Mouse (Mus musculus): ENCODE data around the gene Apopt1.

Gene Apopt1

DNA sequence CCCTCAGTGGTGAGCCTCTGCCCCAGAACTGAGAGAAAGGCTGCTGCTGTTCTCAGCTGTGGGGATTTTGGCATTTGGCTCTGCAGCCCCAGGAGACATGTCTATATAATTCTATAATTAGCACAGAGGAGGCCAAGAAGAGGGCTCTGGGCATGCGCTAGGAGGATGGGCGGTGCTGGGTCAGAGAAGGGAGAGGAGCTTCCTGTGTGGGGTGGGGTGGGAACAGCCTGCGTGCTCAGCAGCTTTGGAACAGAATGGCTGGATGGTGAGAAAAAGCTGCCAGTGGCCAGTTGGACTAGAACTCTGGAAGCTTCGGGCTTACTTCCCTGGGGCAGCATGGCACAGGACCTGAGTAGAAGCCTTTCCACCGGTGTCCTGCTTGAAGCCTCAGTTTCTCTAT is 33.0 kb downstream of the Apopt1 start:
- DNase-seq (ENCODE audit: low spot score): no peak

DNA sequence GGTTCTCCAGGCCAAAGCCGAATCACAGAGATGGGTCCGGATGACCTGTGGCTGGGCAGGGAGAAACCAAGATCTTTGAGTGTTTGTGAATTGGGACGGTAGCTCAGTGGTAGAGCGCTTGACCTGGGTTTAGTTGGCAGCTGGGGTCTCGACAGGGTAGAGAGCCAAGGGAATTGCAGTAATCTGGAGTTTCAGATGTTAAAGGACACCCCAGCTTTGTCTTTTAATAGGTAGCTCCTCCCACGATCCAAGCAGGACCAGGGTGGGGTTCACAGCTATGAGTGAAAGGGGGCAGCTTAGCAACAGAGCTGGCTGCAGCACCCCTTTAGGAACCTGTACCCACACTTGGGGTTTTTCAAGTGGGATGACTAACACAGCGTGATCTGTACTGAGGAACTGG is 34.4 kb downstream of the Apopt1 start:
- DNase-seq (ENCODE audit: low spot score): no peak

DNA sequence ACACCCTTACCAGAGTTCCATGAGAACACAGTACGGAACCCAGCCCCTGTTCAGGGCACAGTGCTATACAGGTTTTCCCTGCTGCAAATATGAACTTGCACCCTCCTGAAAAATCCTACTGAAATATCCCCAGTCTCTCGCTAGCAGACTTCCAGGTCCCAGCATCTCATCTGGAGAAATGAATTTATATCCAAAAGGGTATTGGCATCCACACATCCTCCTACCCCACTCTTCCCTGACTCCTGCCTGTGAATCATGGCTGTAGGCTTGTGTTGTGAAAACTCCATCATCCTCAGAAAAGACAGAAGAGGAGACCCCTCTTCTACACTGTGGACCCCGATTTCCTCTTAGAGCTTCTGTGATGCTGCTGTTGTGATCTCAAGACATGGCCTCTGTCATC is 37.7 kb downstream of the Apopt1 start:
- no peak for DNase-seq (ENCODE audit: low spot score)

DNA sequence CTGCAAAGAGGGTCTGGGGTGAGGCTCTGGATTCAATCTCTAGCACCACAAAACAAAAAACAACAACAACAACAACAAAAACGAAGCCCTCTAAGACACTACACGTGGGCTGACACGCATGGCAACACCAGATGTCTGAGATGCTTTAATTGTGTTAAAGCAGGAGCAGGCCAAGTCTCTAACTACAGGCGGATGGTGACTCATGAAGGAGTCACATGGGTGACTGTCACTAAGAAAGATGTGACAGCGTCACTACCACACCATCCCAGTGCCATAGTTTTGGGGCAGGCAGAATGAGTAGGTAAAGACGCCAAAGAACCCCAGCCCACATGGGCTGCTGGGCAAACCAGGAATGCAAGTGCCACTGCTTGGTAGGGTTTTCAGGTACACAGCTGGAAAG is 39.4 kb downstream of the Apopt1 start:
- no peak for DNase-seq (ENCODE audit: low spot score)

DNA sequence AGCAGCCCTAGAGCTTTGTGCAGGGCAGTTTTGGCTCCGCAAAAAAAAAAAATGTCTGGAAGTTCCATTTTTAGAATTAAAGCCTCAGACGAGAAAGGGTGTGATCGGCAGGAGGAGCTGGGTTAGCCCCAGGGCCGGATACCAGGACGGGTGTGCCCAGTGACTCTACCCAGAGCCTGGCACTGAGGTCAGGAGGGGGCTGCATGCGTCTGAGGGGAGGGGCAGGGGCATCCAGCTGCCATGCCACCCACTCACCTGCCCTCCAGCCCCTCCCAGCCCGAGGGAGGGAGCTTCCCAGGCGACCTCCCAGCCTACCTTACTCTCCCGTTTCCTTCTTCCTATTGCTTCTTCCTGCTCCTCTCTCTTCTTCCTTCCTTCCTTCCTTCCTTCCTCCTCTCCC is 40.3 kb downstream of the Apopt1 start:
- no peak for DNase-seq (ENCODE audit: low spot score)

DNA sequence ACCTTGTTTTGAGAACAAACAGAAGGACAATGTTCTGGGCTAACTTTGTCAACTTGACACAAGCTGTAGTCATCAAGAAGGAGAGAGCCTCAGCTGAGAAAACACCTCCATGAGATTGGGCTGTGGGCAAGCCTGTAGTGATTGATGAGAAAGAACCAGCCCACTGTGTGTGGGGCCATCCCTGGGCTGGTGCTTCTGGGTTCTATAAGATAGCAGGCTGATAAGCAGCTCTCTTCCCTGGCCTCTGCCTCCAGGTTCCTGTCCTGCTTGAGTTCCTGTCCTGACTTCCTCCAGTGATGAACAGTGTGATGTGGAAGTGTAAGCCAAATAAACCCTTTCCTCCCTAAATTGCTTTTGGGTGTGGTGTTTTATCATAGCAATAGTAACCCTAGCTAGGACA is 41.6 kb downstream of the Apopt1 start:
- no peak for DNase-seq (ENCODE audit: low spot score)

DNA sequence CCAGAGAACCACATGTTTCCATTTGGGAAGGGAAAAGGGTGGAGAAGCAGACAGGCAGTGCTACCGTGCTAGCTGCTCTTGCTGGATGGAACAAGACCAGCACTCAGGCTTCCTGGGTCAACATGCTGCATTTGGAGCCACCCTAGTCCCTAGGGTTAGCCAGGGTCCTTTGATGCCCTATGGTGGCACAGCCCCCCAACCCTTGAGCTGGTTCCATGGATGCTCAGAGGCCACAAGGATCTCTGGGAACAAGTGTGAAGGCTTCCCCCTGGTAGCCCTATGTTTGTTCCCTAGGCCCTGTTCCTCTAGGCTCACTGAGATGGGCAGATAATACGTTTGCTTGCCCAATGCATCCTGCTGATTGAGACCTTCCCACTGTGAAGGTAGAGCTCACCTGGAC is 42.2 kb downstream of the Apopt1 start:
- no peak for DNase-seq (ENCODE audit: low spot score)

DNA sequence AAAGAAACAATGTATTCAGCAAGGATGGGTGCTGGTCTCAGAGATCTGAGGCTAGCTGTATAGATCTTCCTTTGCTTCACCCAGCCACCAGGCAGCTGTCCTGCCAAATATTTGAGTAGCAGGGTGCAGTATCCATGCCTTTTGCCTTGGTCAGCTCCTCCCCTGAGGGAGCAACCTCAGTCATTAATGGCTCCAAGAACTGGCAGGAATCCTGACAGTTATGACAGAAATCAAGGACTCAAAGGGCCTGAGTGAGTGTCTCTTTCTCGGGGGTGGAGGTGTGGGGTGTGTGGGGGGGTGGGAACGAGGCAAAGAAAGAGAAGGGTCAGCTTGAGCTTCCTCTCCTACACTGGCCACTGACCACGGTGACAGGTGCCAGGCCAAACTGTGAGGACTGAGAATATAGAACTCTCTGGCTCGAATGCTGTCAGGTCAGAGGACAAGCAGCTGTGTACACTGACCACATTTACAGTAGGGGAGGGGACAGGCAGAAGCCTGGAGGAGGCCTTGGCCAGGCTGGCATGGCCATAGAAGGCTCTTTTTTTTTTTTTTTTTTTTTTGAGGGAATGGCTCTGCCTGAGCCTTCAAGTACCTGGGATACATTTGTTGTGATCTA is 43.1 kb downstream of the Apopt1 start:
- DNase-seq (ENCODE audit: low spot score): no peak

DNA sequence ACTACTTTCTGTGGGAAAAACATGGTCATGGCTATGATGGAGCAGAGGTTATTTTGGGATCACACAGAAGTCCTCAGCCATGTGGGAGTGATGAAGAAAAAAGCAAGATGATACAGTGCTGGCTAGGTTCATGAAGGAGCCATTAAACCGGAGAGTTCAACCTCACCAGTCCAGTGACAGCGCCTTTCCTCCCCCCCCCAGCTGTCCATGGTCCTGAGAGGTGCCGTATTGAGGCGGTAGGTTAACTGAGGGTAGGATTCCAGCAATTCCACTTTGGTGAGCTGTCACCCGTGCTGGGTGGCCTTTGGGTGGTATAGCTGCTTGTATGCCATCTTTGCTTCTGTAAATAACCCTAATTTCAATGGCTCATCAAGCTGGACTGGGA is 43.6 kb downstream of the Apopt1 start:
- DNase-seq (ENCODE audit: low spot score): no peak

DNA sequence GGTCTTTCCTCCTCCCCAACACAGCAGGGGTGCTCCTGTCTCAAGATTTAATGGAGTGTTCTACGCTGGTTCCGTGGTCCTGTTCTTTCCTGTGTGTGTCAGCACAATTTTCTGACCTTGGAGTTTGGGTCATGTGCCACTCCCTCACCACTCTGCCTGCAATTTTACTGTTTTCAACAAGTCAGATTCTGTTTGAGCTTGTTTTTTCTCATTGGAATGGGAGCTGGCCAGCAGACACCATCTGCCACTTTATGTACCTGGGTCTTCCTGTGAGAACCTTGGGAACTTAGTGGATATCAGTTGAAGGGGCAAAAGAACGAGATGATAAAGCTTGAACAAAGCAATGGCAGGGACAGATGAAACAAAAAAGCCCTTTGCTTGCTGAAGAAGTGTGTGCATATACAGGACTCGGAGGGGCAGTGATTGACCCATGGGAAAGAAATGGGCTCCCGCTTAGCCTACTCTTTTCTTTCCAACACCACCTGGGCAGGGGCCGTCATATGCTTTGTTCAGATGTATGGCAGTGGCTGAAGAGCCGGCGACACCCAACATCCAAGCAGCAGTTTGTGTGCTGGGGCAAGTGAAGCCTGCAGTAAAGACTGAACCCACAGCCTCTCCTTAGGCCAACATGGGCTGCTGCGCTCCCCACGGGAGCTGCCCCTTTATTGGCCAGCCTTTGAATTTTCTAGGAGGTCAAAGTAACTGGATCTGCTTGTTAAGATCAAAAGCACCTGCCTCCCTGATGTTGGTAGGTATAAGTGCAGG is 44.7 kb downstream of the Apopt1 start:
- no peak for DNase-seq (ENCODE audit: low spot score)

DNA sequence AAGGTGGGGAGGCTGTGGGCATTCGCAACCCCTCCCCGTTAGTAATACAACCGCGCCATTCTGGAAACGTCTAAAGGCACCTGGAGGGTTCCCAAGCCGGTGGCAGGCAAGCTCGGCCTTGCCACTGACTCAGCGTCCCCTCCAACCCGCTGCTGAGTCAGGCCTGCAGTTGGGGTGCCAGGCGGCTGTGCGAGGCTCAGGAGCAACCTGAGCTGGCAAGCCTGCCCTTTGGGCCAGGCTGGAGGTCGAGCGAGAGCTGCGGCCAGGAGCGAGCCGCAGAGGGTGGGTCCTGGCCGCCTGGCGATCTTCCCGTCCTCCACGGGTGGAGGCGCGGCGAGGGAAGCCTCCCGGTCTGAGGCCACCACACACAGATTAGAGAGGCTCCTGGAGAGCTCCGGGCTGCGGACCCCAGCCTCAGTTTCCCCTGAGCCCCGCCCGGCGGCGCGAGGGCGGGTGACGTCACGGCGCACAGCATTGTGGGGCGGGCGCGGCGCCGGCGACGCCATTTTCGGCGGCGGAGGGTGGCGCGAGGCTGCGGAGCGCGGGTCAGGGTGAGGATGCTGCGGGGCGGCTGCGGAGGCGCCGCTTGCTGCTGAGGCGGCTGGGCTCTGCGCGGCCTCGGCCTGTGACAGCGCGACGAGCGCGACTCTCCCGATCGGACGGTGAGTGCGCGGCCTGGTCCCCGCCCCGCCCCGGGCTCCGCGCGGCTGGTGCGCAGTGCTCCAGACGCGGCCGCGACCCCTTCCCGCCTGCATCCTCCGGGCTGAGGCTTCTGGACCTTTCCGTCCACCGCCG is 45.5 kb downstream of the Apopt1 start, which contains the start of gene Klc1:
TSS of gene Klc1 (plus strand) at position 469 of the 795 bp plus-strand sequence.
- peak; percentile 71 for DNase-seq (ENCODE audit: low spot score)

DNA sequence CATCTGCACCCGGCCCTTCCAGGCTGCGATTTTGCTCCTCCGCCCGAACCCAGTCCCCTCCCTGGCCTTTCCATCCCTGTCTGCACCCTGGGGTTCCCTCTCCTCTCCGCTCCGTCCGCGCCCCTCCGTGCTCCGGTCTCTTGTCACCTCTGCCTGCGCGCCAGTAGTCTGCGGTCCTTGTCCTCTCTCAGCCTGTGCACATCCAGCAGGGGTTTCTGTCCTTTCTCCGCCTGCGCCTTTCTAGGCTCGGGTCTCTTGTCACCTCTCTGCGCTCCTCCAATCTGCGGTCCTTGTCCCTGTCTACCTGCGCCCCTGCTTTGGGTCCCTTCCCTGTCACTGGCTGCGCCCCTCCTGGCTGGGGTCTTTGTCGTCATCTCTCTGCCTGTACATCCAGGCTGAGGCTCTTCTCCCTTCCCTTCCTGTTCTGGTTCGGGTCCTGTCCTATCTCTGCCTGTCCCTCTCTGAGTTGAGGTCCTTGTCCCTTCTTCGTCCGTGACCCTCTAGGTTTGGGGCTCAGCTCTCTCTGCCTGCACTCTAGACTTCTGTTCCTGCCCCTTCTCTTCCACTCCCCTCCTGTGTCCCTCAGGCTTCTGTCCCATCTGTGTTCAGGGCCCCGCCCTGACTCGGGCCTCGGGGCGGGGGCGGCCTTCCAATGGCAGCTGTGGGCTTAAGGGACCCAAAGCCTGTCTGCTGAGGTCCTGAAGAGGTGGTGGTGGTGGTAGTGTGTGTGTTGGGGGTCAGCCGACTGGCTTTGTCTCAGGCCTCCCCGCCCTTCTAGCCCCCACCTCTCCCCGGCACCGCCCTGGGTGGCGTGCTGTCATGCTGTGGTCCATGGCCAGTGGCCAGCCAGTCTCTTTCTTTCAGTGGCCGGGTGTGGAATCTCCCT is 46.4 kb downstream of the Apopt1 start:
- DNase-seq (ENCODE audit: low spot score): no peak

DNA sequence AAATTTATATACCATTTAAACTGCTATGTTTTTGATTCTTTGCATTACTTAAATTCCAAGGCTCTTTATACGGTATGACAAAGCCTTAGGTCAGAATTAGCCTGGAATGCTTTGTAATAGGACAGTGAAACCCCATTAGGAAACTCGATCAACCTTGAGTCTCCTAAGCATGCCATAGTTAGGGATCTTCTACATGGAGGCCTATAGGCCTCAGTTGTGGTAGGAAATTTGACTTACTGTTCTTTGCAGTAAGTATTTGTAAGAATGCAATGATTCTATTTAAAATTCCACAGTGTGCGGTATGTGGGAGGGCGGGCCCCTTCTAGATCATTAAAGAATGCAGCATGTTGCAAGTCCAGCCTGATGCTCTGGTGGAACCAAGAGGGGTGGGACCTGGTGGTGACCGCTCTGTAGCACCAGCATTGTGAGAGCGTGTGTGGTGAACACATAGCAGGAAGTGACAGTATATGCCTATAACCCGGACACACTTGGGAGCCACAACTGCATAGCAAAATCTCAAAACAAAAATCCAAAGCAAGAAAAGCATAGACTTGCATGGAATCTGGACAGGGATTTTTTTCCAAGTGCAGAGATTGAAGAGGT is 47.3 kb downstream of the Apopt1 start:
- DNase-seq (ENCODE audit: low spot score): no peak

DNA sequence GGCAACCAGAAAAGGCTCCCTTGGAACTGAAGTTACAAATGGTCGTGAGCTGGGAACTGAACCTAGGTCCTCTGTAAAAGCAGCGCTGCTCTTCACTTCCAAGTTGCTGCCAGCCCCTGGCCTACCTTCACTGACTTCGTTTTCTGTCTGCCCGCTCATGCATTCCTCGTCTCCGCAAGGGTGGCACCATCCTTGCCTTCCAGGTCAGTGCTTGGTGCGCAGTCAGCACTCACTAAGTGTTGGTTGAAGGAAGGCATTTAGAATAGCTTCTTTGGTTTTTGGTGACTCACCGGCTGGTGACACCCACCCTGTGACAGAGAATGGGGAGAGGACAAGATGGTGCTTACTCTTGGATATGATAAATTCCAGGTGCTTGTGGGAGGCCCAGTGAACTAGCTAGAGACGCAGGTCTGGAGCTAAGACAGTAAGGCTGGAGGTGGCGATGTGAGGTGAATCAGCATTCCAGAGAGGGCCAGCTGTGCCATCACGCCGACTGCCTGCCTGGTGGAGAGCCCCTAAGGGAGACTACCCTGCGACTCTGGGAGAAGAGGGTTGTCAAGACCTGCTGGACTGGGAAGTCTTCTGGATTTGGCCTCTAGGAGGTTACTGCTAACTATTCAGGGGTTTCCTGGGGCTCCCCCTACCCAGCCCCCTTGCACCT is 49.7 kb downstream of the Apopt1 start:
- DNase-seq (ENCODE audit: low spot score): no peak

DNA sequence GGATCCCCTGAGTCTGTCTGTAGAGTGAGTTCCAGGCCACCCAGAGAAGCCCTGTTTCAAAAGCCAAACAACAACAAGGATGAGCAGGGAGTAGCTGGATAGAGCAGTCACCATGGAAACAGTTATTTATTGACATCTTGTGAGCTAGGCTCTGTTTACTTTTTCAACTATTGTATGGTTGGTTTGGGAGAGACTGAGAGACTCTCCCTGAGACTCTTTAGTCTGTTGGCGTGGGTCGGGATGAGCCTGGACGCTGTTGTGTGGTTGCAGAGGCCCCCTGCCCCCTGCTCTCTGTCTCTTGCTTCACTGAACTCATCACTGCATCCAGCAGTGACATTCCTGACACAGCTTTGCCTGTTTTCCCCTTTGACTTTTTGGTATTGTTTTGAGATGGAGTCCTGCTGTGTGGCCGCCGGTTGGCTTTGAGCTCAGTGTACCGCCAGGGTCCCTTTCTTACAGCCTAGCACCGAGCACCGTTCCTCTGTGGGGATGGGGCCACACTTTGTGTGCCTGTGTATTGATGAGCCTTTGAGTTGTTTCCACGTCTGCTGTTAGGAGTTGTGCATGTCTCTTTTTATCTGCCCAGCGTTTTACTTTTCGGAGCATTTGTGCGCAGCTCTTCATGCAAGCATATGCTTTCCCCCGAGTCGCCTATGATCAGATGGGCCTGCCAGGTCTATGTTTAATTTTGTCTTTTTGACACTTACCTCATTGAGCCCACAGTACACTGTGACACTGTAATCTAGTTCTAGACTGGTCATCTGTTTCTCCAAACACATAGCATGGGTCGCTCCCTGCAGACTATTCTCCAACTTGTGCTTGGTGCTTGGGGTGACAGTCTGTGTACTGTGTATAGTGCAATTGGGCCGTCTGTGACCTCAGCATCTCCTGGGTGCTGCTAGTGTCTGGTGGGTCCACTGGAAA is 53.5 kb downstream of the Apopt1 start:
- no peak for DNase-seq (ENCODE audit: low spot score)

DNA sequence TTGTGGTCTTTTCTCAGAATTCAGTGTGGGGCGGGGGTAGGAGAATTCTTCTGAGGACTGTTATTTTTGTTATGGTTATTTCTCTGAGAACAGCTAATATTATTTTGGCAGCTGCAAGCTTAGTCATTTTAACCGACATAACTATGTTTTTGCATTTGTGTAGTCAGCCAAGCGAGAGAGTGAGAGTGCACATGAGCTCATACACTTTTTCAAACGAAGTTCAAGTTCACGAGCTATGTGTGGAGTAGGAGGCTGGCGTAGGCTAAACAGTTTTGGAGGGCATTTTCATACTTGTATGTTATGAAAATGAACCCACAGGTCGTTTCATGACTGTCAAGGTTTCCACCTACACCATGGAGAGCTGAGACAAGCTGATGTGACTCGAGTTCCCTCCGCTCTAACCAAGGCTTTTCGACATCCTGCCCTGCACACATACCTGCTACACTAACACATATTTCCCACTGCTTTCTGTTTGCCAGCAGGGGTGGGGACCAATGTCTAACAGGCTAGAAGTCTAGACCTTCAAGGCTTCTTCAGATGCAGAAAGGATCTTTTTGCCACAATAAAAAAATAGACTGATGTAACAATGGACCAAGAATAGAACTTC is 55.4 kb downstream of the Apopt1 start:
- no peak for DNase-seq (ENCODE audit: low spot score)

DNA sequence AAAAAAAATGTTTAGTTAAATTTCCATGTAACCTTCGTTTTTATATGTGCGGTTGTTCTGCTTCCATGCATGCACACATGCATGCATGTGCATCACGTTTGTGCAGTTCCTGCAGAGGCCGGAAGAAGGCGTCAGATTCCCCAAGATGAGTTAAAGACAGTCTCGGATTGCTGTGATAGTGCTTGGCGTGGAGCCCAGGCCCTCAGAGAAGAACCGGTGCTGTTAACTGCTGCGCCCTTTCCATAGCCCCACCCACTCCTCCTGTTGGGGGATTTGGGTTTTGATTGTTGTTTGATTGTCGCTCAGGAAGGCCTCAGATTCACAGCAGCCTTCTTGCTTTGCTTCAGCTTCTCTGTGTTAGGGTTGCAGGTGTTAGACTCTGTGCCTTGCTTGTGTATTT is 56.2 kb downstream of the Apopt1 start:
- no peak for DNase-seq (ENCODE audit: low spot score)

DNA sequence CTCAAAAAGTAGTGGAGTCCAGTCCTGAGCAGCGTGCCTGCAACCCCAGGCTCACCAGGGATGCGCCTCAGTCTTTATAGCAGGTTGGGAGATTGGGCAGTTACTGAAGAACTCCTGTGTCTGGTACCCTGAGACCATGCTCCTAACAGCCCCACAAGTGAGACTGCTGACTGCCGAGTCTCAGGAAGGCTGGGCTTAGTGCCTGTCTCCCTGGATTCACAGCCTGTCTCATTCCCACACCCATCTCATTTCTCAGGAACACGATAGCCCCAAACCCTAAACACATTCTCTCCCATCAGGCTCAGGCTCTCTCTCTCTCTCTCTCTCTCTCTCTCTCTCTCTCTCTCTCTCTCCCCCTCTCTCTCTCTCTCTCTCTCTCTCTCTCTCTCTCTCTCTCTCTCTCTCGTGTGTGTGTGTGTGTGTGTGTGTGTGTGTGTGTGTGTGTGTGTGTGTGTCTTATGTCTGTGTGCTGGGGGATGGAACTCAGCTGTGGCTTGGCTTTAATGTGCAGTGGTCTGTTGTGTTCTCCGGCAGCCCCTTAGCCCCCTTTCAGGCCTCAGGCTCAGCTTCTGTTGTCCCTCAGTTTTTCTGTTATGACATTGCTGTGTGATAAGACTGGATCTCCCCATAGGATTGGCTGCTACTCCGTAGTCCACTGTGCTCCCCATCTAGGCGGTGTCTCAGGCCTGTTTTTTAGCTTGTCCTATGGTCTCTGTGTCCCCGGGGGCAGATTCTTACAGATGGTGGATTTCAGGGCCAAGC is 56.9 kb downstream of the Apopt1 start:
- no peak for DNase-seq (ENCODE audit: low spot score)

DNA sequence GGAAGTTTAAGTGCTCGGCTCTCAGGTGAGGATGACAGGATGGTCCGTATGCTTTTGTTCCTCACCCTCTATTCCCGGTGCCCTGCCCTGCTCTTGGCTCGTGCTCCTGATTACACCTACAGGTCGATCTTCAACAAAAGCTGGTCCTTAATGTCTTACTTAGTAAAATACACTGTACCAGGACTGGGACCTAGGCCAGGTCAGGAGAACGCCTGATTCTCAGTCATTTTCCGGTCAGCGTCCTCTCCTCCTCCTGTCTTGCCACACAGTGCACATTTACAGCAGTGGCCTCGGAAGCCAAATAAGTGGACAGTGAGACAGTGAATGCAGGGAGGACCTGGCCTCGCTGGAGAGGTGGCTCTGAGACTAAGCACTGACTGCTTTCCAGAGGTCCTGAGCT is 57.6 kb downstream of the Apopt1 start:
- no peak for DNase-seq (ENCODE audit: low spot score)

All from yolk sac, embryonic 10.5 days (tissue).